Mouse (Mus musculus) midbrain, embryonic 15.5 days (tissue): ENCODE data around the gene Sema3f. TPM values are rescaled to one million over a fixed set of nuclear protein-coding genes. Genes with fewer than 3 reads are reported as not detected.

ENCODE experiments used
- ATAC-seq: fragments of 200-750 bp; cut with Nextera tagmentation; replicated peaks from 2 replicates; pipeline ENCODE4 v1.8.0; 2017; ENCODE audit warnings: moderate TSS enrichment
- H3K27ac ChIP-seq: fragments of 300-500 bp; sonication (generic); 2 replicates; pipeline ENCODE4 v1.5.1; 2015; ENCODE audit warnings: mild to moderate bottlenecking, inconsistent platforms
- H3K27me3 ChIP-seq: fragments of 300-500 bp; sonication (generic); replicated peaks from 2 replicates; pipeline ENCODE4 v1.6.1; 2015; ENCODE audit warnings: inconsistent platforms
- H3K36me3 ChIP-seq: fragments of 300-500 bp; sonication (generic); replicated peaks from 2 replicates; pipeline ENCODE4 v1.6.1; 2015; ENCODE audit warnings: inconsistent platforms
- H3K4me1 ChIP-seq: fragments of 300-500 bp; sonication (generic); 2 replicates; pipeline ENCODE4 v1.6.1; 2015; ENCODE audit warnings: inconsistent platforms
- H3K4me2 ChIP-seq: fragments of 300-500 bp; sonication (generic); 2 replicates; pipeline ENCODE4 v1.6.1; 2015; ENCODE audit warnings: inconsistent platforms, mild to moderate bottlenecking, moderate library complexity
- H3K4me3 ChIP-seq: fragments of 300-500 bp; sonication (generic); 2 replicates; pipeline ENCODE4 v1.5.1; 2015; ENCODE audit warnings: mild to moderate bottlenecking, inconsistent platforms
- H3K9ac ChIP-seq: fragments of 300-500 bp; sonication (generic); 2 replicates; pipeline ENCODE4 v1.6.1; 2015; ENCODE audit warnings: mild to moderate bottlenecking, inconsistent platforms
- H3K9me3 ChIP-seq: fragments of 300-500 bp; sonication (generic); 2 replicates; pipeline ENCODE4 v1.6.1; 2016; ENCODE audit warnings: inconsistent platforms
- WGBS: fragments of 180-500 bp; shearing (Covaris S2); methylation state at CpG from one replicate; pipeline ENCODE4 v1.1.7; 2015; ENCODE audit warnings: mixed read lengths; 5-methylcytosine and 5-hydroxymethylcytosine counted together
- polyA plus RNA-seq: library from polyadenylated mRNA; unstranded; fragments of >200 nt; fragmentation: Nextera tagmentation; extraction: Ambion mirVana; gene quantifications from 2 replicates; pipeline ENCODE4 v1.2.1, GENCODE M21; 2015

Sema3f gene
- polyA plus RNA-seq, result 26.0 and 31.2 TPM in 2 replicates

GRCm38 (mm10) chr9:107709697-107710483 is at the start of gene Sema3f:
Gene Sema3f, minus strand, starts transcription at chr9:107710475.
- WGBS, result under 1% methylated on average over 81 of the region's 86 CpGs
- Histone ChIP-seq H3K36me3 (no peaks in the 10 kb centered on the region), H3K4me1 (peaks cover 54% of the 10 kb centered on the region), H3K27ac (peak within 1 kb of the TSS; percentile 89), H3K4me3 (peak within 1 kb of the TSS; percentile 71), H3K9ac (peak within 1 kb of the TSS; percentile 85), H3K27me3 (no peaks in the 10 kb centered on the region), H3K4me2 (peak within 1 kb of the TSS; percentile 93), H3K9me3 (no peaks in the 10 kb centered on the region)
- peak; percentile 83 for ATAC-seq

- H3K4me2 ChIP-seq, result no peak overlapping the region
- no peaks in the 10 kb centered on the region for H3K4me1 ChIP-seq
- WGBS, result 93% methylated on average over 6 of the region's 6 CpGs
- no peak overlapping the region for H3K27ac ChIP-seq
- H3K4me3 ChIP-seq, result no peak overlapping the region
- no peaks in the 10 kb centered on the region for H3K9me3 ChIP-seq
- no peak overlapping the region for H3K9ac ChIP-seq
- H3K36me3 ChIP-seq, result peaks cover 80% of the 10 kb centered on the region
- no peak for ATAC-seq
- H3K27me3 ChIP-seq, result no peaks in the 10 kb centered on the region
These were observed 49.3 kb upstream of the Sema3f start for GRCm38 (mm10) chr9:107759593-107759992.

DNA sequence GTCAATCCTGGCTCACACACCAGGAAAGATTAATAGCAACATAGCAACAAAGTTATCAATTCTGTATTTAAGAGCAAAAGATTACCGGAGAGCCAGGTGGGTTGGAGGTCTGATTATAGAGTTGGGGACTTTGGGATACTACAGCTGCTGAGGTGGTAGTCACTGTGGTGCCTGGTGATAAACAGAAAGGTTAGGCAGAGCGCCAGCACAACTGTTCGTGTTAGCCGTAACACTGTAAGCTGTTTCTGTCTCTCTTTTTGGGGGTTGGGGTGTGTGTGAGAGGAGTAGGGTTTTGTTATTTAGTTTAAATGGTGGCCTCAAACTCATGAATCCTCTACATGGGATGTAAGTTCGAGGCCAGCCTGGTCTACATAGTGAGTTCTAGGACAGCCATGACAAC is 40.1 kb upstream of the Sema3f start:
- peaks cover 86% of the 10 kb centered on the region for H3K36me3 ChIP-seq
- no peaks in the 10 kb centered on the region for H3K27me3 ChIP-seq
- H3K9ac ChIP-seq, result no peak overlapping the region
- ATAC-seq, result no peak
- H3K4me2 ChIP-seq, result no peak overlapping the region
- 94% methylated on average over 5 of the region's 5 CpGs for WGBS
- no peak overlapping the region for H3K27ac ChIP-seq
- no peaks in the 10 kb centered on the region for H3K9me3 ChIP-seq
- H3K4me1 ChIP-seq, result no peaks in the 10 kb centered on the region
- no peak overlapping the region for H3K4me3 ChIP-seq

DNA sequence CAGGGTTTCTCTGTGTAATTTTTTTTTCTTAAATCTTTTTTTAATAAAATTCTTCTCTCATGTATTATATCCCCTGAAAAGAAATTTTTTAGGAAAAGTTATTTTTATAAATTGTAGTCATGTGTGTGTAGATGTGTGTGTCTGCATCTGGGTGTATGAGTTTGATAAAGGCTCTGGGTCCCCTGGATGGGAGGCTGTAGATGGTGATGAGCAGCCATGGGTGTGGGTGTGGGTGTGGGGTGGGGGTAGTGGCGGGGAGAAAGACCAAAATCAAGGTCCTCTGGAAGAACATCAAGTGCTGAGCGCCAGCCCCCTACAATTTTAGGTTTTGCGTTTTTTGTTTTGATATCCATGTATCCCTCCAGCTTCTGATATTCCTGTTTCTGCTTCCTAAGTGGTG is 37.8 kb upstream of the Sema3f start:
- 89% methylated on average over 3 of the region's 3 CpGs for WGBS
- ATAC-seq, result no peak
- no peak overlapping the region for H3K27ac ChIP-seq
- no peak overlapping the region for H3K4me2 ChIP-seq
- H3K36me3 ChIP-seq, result peaks cover 93% of the 10 kb centered on the region
- no peak overlapping the region for H3K9ac ChIP-seq
- no peaks in the 10 kb centered on the region for H3K4me1 ChIP-seq
- H3K4me3 ChIP-seq, result no peak overlapping the region
- H3K27me3 ChIP-seq, result no peaks in the 10 kb centered on the region
- no peaks in the 10 kb centered on the region for H3K9me3 ChIP-seq

DNA sequence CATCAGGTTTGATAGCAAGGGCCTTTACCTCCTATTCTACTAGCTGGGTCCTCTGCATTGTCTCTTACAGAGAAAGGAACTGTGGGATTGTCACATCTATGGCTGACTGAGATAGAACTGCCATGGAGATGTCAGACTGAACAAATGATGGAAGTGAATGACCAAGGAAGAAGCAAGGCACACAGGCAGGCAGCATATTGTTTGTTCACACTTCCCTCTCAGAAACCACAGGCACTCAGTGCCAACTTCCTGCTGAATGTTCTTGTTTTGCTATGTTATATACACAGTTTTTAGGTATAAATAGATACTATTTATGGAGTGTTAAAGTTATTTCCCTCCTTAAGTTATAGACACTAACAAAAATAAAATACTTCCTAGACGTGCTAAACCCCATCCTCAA is 37.0 kb upstream of the Sema3f start:
- Histone ChIP-seq H3K4me3 (no peak overlapping the region), H3K27me3 (no peaks in the 10 kb centered on the region), H3K9me3 (no peaks in the 10 kb centered on the region), H3K4me2 (no peak overlapping the region), H3K9ac (no peak overlapping the region), H3K27ac (no peak overlapping the region), H3K4me1 (no peaks in the 10 kb centered on the region), H3K36me3 (peaks cover 95% of the 10 kb centered on the region)
- 86% methylated on average over 1 of the region's 1 CpGs for WGBS
- ATAC-seq, result no peak

- H3K9ac ChIP-seq, result no peak overlapping the region
- no peaks in the 10 kb centered on the region for H3K9me3 ChIP-seq
- H3K4me3 ChIP-seq, result no peak overlapping the region
- 90% methylated on average over 3 of the region's 3 CpGs for WGBS
- no peaks in the 10 kb centered on the region for H3K4me1 ChIP-seq
- H3K36me3 ChIP-seq, result peaks cover 95% of the 10 kb centered on the region
- no peak for ATAC-seq
- no peak overlapping the region for H3K4me2 ChIP-seq
- H3K27ac ChIP-seq, result no peak overlapping the region
- H3K27me3 ChIP-seq, result no peaks in the 10 kb centered on the region
These were observed 36.4 kb upstream of the Sema3f start for GRCm38 (mm10) chr9:107746679-107747078.

DNA sequence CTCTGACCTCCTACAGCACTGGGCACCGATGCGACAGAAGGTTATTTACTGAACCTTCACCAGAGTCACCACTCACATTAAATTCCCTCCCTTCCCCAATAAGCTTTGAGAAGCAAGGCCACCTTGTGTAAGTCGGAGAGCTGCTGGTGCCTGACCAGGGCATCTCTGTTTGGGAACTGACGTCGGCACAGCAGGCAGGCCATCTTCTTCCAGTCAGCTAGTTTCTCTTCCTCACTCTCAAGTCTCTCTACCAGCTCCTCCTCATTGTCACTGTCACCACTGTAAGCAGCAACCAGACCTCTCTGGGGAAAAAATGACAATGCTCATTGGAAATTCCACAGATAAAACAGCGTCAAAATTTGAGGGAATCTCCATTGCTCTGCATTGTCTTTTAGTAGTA is 33.8 kb upstream of the Sema3f start:
- Histone ChIP-seq H3K27ac (no peak overlapping the region), H3K4me1 (no peaks in the 10 kb centered on the region), H3K27me3 (no peaks in the 10 kb centered on the region), H3K36me3 (peaks cover 96% of the 10 kb centered on the region), H3K9me3 (no peaks in the 10 kb centered on the region), H3K4me3 (no peak overlapping the region), H3K4me2 (no peak overlapping the region), H3K9ac (no peak overlapping the region)
- ATAC-seq, result no peak
- WGBS, result 92% methylated on average over 6 of the region's 6 CpGs

DNA sequence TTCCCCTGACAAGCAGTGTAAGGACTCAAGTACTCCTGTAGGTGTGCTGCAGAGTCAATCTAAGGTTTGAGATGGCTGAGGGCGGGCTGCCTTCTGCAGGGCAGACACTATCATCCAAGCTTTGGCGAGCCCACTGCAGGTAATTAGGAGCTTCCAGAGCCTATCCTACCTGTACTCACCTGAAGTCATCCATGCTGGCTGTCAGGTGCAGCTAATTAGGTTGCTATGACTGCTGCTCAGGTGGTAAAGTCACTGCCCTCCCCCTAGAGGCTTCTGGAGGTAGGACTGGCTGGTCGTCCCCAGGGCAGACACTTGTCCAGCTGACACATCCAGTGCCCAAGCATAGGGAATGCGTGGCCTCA is 28.5 kb upstream of the Sema3f start:
- H3K36me3 ChIP-seq, result peaks cover 51% of the 10 kb centered on the region
- H3K27me3 ChIP-seq, result no peaks in the 10 kb centered on the region
- ATAC-seq, result peak; percentile 31
- H3K4me3 ChIP-seq, result no peak overlapping the region
- no peak overlapping the region for H3K4me2 ChIP-seq
- H3K27ac ChIP-seq, result peak overlapping the region; percentile 45
- 51% methylated on average over 4 of the region's 4 CpGs for WGBS
- H3K9me3 ChIP-seq, result no peaks in the 10 kb centered on the region
- H3K9ac ChIP-seq, result no peak overlapping the region
- peaks cover 40% of the 10 kb centered on the region for H3K4me1 ChIP-seq

DNA sequence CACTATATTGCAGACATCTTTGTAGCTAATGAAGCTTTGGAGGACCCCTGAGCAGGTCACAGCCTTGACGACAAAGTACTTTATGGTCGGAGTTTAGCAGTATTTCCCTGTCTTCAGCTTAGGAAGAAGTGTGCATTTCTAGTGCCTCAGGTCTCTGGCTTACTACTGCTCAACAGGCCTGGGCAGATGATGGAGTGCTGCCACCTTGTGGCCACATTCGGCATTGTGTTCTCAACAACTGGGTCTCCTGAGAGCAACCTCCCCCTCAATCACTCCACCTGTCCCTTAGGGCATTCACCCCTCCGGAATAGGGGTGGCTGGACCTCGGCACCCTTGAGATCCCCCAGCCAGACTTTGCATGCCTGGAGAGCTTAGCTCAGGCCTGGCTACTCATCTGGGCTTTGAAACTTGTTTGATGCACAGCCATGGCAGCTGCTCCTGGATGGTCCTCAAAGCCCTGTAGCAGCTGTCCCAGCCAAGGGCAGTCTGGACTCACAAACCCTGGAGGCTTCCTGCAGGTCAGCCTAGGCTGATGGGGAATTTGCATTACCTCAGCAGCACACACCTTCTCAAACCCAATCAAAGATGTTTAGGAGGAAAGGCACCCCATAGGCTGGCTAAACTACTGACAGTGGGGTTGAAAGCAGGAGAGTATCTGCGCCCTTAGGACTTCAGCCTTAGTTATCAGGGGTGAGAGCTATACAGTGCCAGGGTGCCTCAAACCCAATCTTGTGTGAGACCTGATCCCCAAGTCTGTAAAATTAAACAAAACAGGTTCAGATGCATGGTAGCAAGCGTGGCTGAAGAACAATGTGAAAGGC is 28.0 kb upstream of the Sema3f start:
- 19% methylated on average over 7 of the region's 7 CpGs for WGBS
- peaks cover 45% of the 10 kb centered on the region for H3K36me3 ChIP-seq
- H3K4me3 ChIP-seq, result no peak overlapping the region
- H3K27ac ChIP-seq, result peak overlapping the region; percentile 91
- H3K4me1 ChIP-seq, result peaks cover 40% of the 10 kb centered on the region
- no peaks in the 10 kb centered on the region for H3K9me3 ChIP-seq
- ATAC-seq, result peak; percentile 58
- H3K9ac ChIP-seq, result no peak overlapping the region
- no peaks in the 10 kb centered on the region for H3K27me3 ChIP-seq
- H3K4me2 ChIP-seq, result no peak overlapping the region

GRCm38 (mm10) chr9:107736185-107736485 is 25.9 kb upstream of the Sema3f start:
- under 1% methylated on average over 7 of the region's 7 CpGs for WGBS
- Histone ChIP-seq H3K36me3 (peaks cover 24% of the 10 kb centered on the region), H3K4me3 (no peak overlapping the region; the same call in 1 of the 2 replicates), H3K9ac (peak overlapping the region; percentile 19), H3K9me3 (no peaks in the 10 kb centered on the region), H3K27ac (peak overlapping the region; percentile 91), H3K27me3 (no peaks in the 10 kb centered on the region), H3K4me1 (peaks cover 46% of the 10 kb centered on the region), H3K4me2 (peak overlapping the region; percentile 43)
- ATAC-seq, result peak; percentile 12; the same call in 1 of the 2 replicates

DNA sequence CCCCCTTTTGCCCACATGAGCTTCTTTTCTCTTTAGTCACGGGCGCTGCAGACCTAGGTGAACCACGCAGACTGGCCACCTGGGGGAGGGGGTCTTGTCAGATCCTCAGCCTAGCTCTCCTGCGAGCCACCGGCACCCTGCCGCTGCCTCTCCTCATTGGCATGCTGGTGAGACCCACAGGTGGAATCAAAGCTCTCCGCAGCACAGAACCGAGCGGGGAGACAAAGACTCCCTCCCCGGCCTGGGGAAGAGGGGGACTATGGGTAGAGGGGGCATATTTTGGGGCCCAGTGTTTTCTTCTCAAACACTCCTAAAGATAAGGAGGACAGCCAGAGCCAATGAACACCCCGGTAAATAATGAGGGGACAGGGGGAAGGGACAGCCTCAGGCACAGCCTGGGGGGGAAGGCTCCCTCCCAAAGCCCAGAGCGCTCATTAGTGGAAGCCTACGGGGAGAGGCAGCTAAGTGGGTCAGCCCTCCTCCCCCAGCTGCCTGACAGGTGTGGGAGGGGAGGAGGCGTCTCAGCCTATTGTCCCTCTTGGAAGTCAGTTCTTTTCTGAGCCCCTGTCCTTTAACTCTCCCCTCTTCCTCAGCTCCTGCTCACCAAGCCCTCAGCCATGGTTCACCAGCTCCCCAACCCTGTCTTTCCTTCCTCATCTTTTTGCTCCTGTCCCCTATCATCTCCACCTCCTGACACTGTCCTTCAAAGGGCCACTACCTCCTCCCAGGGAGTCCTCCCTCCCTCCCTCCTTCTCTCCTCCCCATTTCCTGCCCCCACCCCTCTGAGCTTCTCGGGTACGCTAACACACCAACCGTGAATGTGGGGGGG is 25.3 kb upstream of the Sema3f start:
- no peaks in the 10 kb centered on the region for H3K27me3 ChIP-seq
- H3K4me2 ChIP-seq, result peak overlapping the region; percentile 43
- H3K4me3 ChIP-seq, result peak overlapping the region; percentile 11
- H3K27ac ChIP-seq, result peak overlapping the region; percentile 91
- ATAC-seq, result peak; percentile 71
- H3K36me3 ChIP-seq, result peaks cover 18% of the 10 kb centered on the region
- 2% methylated on average over 17 of the region's 17 CpGs for WGBS
- H3K9me3 ChIP-seq, result no peaks in the 10 kb centered on the region
- peak overlapping the region; percentile 19 for H3K9ac ChIP-seq
- H3K4me1 ChIP-seq, result peaks cover 52% of the 10 kb centered on the region

DNA sequence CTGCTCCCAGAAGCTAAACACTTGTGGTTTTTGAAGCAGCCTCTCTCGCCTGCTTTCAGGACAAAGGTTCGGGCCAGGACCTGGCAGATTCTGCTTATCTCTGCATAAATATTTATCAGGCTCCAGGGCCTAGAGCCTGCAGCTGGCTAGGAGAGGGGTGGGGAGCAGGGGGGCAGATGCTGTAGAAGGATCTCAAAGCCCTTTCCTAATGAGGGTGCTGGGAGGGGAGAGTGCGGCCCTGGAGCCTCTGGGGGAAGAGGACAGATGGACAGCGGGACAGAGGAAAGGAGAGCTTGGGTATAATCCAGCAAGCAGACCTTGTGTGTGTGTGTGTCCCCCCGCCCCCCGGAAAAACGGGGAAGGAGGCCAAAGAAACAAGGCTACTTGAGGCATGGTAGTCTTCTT is 24.3 kb upstream of the Sema3f start:
- 12% methylated on average over 7 of the region's 7 CpGs for WGBS
- H3K9ac ChIP-seq, result no peak overlapping the region
- no peaks in the 10 kb centered on the region for H3K9me3 ChIP-seq
- no peak for ATAC-seq
- H3K4me2 ChIP-seq, result peak overlapping the region; percentile 43
- H3K27me3 ChIP-seq, result no peaks in the 10 kb centered on the region
- H3K36me3 ChIP-seq, result peaks cover 8% of the 10 kb centered on the region
- peaks cover 62% of the 10 kb centered on the region for H3K4me1 ChIP-seq
- no peak overlapping the region for H3K4me3 ChIP-seq
- peak overlapping the region; percentile 91 for H3K27ac ChIP-seq
